Mouse (Mus musculus) cerebellum, adult (tissue): ENCODE results near the gene Gm28048.

Experiments
- ATAC-seq: cut with Nextera tagmentation; 2 replicates; pipeline ENCODE4 v1.9.2; 2017; ENCODE audit warnings: mild to moderate bottlenecking, moderate library complexity, mixed read lengths; ENCODE audit not compliant: insufficient number of reproducible peaks, low FRiP score, low TSS enrichment

Gene Gm28048

GRCm38 (mm10) chr11:22846093-22846835 is 135.6 kb downstream of the Gm28048 start:
- ATAC-seq: no peak

DNA sequence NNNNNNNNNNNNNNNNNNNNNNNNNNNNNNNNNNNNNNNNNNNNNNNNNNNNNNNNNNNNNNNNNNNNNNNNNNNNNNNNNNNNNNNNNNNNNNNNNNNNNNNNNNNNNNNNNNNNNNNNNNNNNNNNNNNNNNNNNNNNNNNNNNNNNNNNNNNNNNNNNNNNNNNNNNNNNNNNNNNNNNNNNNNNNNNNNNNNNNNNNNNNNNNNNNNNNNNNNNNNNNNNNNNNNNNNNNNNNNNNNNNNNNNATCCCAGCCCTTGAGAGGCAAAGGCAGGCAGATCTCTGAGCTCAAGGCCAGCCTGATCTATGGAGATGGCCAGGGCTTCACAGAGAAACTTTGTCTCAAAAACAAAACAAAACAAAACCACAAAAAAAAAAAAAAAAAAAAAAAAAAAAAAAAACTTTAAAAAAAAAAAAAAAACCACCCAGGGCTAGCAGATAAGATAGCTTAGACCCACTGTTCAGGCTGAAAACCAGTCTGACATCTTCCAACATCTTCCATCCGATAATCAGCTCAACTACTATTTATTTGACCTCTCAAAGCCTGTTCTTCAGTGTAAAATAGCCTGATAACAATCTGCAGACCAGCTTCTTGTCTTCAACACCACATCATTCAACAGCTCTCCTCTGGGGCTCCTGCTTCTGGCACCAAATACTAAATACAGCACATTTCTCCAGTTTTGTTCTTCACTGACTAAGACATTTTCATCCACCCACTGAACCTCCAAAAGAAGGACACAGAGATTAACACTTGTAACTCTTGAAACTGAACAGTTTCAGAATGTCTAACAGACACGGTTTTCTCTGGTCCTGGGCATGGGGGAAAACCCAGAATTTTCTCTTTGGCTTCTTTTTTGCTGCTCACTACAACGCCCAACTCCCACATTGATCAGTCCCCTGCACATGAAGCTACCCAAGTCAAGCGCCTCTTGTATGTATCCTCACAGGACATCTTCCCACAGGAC is 136.9 kb downstream of the Gm28048 start:
- no peak for ATAC-seq

DNA sequence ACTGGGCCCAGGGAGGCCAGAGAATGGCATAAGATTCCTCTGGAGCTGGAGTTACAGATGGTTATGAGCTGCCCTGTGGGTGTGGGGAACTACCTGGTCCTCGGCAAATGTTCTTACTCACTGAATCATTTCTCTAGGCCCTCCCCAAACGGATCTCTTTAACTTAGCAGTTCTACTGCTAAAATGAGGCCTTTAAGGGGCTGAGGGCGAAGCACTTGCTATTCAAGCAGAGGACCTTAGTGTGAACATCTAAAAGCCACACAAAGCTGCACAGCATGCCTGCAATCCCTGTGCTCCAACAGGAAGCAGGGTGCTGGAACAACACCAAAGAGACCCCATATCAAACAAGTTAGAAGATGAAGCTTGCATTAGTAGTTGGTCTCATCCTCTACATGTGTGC is 142.4 kb downstream of the Gm28048 start:
- no peak for ATAC-seq

- no peak for ATAC-seq
Measured at GRCm38 (mm10) chr11:22838361-22838760, 143.5 kb downstream of the Gm28048 start.

GRCm38 (mm10) chr11:22836269-22836668 is 145.6 kb downstream of the Gm28048 start:
- no peak for ATAC-seq

DNA sequence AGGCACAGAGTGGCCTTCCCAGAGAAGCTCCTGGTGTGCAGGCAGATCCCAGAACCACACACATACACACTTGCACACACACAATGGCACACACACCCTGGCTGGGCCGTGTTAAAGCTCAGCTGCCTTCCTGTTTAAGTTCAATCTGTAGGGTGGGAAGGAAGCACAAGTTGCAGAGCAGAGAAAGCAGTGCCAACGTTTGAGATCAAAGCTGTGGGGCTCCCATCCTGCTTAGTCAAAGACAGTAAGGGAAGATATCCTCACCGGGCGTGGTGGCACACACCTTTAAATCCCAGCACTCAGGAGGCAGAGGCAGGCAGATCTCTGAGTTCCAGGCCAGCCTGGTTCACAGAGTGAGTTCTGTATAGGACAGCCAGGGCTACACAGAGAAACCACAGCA is 149.3 kb downstream of the Gm28048 start:
- ATAC-seq: no peak

GRCm38 (mm10) chr11:22831916-22832315 is 150.0 kb downstream of the Gm28048 start:
- ATAC-seq: no peak

- no peak for ATAC-seq
Measured at GRCm38 (mm10) chr11:22830684-22831083, 151.2 kb downstream of the Gm28048 start.

- no peak for ATAC-seq
Measured at GRCm38 (mm10) chr11:22830179-22830611, 151.7 kb downstream of the Gm28048 start.

GRCm38 (mm10) chr11:22828988-22829632 is 152.8 kb downstream of the Gm28048 start:
- ATAC-seq: no peak

- no peak for ATAC-seq
Measured at GRCm38 (mm10) chr11:22827514-22828080, 154.3 kb downstream of the Gm28048 start.

- ATAC-seq: no peak
Measured at GRCm38 (mm10) chr11:22826665-22827064, 155.2 kb downstream of the Gm28048 start.

DNA sequence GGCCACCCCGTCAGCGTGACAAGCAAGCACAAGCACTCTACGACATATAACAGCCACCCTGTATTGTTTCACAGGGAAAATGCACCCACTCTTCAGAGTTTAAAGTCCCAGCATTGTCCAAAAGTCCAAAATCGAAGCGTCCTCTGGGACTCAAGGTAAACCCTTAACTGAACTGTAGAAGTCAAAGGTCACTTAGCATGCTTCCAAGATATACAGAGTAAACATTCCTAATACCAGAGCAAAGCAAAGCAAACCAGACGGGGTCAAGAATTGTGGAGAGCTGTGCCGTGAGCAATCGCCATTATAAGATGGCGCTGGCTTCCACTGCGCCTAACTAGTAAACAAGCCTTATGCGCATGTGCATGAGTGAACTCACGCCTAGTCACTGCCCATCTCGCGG is 155.8 kb downstream of the Gm28048 start:
- no peak for ATAC-seq

DNA sequence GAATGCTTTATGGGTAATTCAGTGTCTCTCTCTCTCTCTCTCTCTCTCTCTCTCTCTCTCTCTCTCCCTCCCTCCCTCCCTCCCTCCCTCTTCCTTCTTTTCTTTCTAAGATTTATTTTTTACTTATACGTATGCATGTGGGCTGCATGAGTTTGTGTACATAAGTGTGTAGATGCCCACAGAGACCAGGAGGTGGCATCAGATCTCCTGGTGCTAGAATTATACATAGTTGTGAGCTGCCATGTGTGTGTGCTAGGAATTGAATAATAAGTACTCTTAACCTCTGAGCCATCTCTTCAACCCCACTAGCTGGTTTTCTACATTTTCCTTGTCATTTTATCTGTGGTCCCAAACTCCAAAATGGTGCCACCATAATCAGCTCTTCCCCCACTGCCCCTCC is 156.3 kb downstream of the Gm28048 start:
- ATAC-seq: no peak

GRCm38 (mm10) chr11:22824049-22824705 is 157.7 kb downstream of the Gm28048 start:
- ATAC-seq: no peak

- no peak for ATAC-seq
Measured at GRCm38 (mm10) chr11:22821243-22821642, 160.6 kb downstream of the Gm28048 start.

DNA sequence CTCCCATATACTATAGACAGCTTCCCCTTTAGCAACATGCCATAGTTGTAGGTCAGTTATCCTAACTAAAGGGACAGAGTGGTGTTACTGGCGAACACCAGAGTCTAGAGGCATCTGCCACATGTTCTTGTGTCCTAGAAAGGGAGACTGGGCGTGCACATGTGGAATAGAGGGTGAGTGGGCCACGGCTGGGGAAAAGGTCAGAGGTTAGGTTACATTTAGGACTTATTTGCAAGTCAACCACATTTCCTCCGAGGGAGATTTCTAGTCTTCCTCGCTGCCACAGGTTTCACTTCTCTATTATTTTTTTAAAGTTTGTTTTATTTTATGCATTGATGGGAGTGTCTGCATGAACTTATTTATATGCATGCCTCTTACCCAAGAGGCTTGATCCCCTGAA is 163.5 kb downstream of the Gm28048 start:
- ATAC-seq: no peak

DNA sequence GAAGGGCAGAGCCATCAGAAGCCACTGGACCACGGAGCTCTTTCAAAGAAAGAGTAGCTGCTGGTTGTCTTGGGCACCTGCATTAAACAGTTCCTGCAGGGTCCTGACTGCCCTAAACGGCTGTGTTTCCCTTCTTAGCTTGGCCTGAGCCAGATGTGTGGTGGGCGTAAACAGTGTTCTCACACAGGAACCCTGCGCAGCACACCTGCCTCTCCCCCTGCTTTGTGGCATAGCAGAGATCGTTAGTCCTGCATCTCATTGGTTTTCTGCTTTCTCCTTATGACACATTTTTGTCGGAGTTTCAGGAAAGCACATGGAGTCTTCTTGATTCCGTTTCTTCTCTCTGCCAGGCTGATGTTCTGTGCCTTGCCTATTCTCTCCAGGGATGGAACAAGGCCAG is 166.0 kb downstream of the Gm28048 start:
- no peak for ATAC-seq

DNA sequence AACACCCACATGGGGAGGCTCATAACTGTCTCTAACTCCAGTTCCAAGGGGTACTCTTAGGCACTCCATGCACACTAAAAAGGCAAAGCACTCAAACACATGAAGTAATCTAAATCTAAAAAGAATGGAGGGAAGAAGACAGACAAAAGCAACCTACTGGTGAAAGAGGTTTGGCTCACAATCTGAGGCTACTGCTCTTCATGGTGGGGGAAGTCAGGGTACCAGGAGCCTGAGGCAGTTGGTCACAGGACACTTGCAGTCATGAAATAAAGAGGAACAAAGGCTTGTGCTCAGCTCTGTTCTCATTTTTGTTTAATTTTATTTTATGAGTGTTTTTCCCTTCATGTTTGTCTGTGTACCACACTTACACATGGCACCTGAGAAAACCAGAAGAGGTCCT is 166.7 kb downstream of the Gm28048 start:
- no peak for ATAC-seq
